Mouse (Mus musculus) midbrain, embryonic 14.5 days (tissue): Measurements from ENCODE around the gene Rpl26. TPM values are rescaled to one million over a fixed set of nuclear protein-coding genes. Genes with fewer than 3 reads are reported as not detected.

ENCODE experiments used
- ATAC-seq: fragments of 200-750 bp; cut with Nextera tagmentation; 2 replicates; pipeline ENCODE4 v1.8.0; 2017; ENCODE audit warnings: moderate number of reproducible peaks, moderate library complexity; ENCODE audit not compliant: low FRiP score, low TSS enrichment
- DNase-seq: peaks from one replicate; pipeline ENCODE4 v3.0.0-alpha.2; 2015
- H3K27ac ChIP-seq: fragments of 300-500 bp; sonication (generic); replicated peaks from 2 replicates; pipeline ENCODE4 v1.5.1; 2014; ENCODE audit warnings: mild to moderate bottlenecking, low read depth, low read length, moderate library complexity
- H3K27me3 ChIP-seq: fragments of 300-500 bp; sonication (generic); 2 replicates; pipeline ENCODE4 v1.6.1; 2014; ENCODE audit warnings: low read length, control low read depth, mixed read lengths; ENCODE audit not compliant: control insufficient read depth, insufficient read depth
- H3K36me3 ChIP-seq: fragments of 300-500 bp; sonication (generic); 2 replicates; pipeline ENCODE4 v1.6.1; 2014; ENCODE audit warnings: low read length, control low read depth; ENCODE audit not compliant: control insufficient read depth, insufficient read depth
- H3K4me1 ChIP-seq: fragments of 300-500 bp; sonication (generic); 2 replicates; pipeline ENCODE4 v1.6.1; 2014; ENCODE audit warnings: mild to moderate bottlenecking, antibody characterized with exemption, low read length, control low read depth; ENCODE audit not compliant: control insufficient read depth, insufficient read depth
- H3K4me2 ChIP-seq: fragments of 300-500 bp; sonication (generic); 2 replicates; pipeline ENCODE4 v1.6.1; 2014; ENCODE audit warnings: mild to moderate bottlenecking, low read length, moderate library complexity
- H3K4me3 ChIP-seq: fragments of 300-500 bp; sonication (generic); replicated peaks from 2 replicates; pipeline ENCODE4 v1.5.1; 2014; ENCODE audit warnings: low read depth, low read length
- H3K9ac ChIP-seq: fragments of 300-500 bp; sonication (generic); replicated peaks from 2 replicates; pipeline ENCODE4 v1.6.1; 2014; ENCODE audit warnings: mild to moderate bottlenecking, low read length, moderate library complexity
- H3K9me3 ChIP-seq: fragments of 300-500 bp; sonication (generic); 2 replicates; pipeline ENCODE4 v1.6.1; 2016; ENCODE audit warnings: low read length, control low read depth, mixed read lengths; ENCODE audit not compliant: control insufficient read depth
- WGBS: fragments of 180-500 bp; shearing (Covaris S2); extraction: QIAGEN DNeasy Blood & Tissue Kit; methylation state at CpG from one replicate; pipeline ENCODE4 v1.1.7; 2014; 5-methylcytosine and 5-hydroxymethylcytosine counted together
- polyA plus RNA-seq: library from polyadenylated mRNA; unstranded; fragments of >200 nt; fragmentation: Nextera tagmentation; extraction: Ambion mirVana; gene quantifications from 2 replicates; pipeline ENCODE4 v1.2.1, GENCODE M21; 2014

The Rpl26 gene
- polyA plus RNA-seq, 1 experiment from 2014 or later: 670 TPM

DNA sequence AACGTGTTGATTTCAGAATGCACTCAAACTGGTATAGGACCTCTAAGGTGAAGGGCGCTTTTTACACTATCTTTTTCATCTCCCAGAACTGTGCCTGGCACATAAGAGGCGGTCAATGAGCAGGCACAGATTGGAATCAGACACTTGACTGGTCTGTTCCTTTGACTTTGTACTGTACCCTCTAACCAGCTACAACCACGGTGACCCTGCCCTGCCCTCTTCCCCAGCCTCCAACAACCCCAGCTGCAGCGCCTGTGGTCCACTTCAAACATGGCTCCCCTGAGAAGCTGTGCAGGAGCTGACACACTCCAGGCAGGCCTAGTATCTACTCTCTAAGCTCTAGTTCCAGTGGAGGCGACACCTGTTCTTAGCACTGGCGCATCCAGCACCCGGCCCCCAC, 41.3 kb downstream of the Rpl26 start:
- Histone ChIP-seq H3K9ac (no peak overlapping the region), H3K4me1 (0 out of 2 replicates have a peak, but pooled peaks cover 8% of the 10 kb centered on the region), H3K9me3 (no peaks in the 10 kb centered on the region), H3K4me3 (no peak overlapping the region), H3K4me2 (no peak overlapping the region), H3K36me3 (0 out of 2 replicates have a peak, but pooled peaks cover 4% of the 10 kb centered on the region), H3K27me3 (no peaks in the 10 kb centered on the region), H3K27ac (no peak overlapping the region)
- ATAC-seq (no peak), DNase-seq (no peak)
- WGBS: 91% methylated on average over 8 of the region's 8 CpGs

DNA sequence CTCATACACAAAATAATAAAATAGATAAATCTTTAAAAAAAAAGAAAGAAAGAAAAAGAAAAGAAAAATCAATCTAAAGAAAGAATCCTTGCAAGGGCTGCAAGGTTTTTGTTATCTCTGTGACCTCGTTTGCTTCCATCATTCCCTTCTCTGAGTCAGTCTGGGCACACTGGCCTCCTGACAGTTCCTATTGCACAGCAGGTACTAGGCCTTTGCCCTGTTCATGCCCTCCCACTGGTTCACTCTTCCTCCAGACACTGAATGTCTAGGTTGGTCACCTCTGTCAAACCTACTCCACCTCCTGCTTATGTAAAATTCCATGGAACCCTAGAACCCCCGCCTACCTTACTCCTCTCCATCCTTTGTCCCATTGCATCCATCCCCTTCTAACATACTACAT, 43.9 kb downstream of the Rpl26 start:
- Histone ChIP-seq H3K36me3 (0 out of 2 replicates have a peak, but pooled peaks cover 4% of the 10 kb centered on the region), H3K4me2 (peak overlapping the region; percentile 51; the same call in 1 of the 2 replicates), H3K4me1 (0 out of 2 replicates have a peak, but pooled peaks cover 7% of the 10 kb centered on the region), H3K9me3 (no peaks in the 10 kb centered on the region), H3K4me3 (no peak overlapping the region), H3K27ac (no peak overlapping the region), H3K9ac (no peak overlapping the region), H3K27me3 (no peaks in the 10 kb centered on the region)
- ATAC-seq (no peak), DNase-seq (no peak)
- 76% methylated on average over 2 of the region's 2 CpGs for WGBS

DNA sequence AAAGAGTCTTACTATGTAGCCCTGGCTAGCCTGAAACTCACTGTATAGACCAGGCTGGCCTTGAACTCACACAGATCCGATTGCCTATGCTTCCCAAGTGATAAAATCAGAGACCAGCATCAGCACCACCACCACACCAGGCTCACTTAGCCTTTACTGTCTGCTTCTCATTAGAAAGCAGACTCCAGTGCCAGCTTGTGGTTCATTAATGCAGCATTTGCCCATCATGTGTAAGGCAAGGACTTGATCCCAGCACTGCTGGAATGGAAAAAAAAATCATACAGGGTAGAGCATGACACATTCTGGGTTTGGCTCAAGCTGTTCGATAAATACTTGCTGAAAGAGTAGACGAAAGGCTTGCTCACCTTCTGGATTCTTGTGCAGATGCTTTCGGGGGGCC, 44.6 kb downstream of the Rpl26 start:
- no peak overlapping the region for H3K9ac ChIP-seq
- no peaks in the 10 kb centered on the region for H3K9me3 ChIP-seq
- no peak overlapping the region for H3K27ac ChIP-seq
- H3K36me3 ChIP-seq: 0 out of 2 replicates have a peak, but pooled peaks cover 4% of the 10 kb centered on the region
- 0 out of 2 replicates have a peak, but pooled peaks cover under 1% of the 10 kb centered on the region for H3K4me1 ChIP-seq
- H3K4me2 ChIP-seq: peak overlapping the region; percentile 51
- 86% methylated on average over 4 of the region's 4 CpGs for WGBS
- DNase-seq (no peak), ATAC-seq (no peak)
- no peak overlapping the region for H3K4me3 ChIP-seq
- no peaks in the 10 kb centered on the region for H3K27me3 ChIP-seq

- DNase-seq (peak; percentile 41), ATAC-seq (peak; percentile 24; the same call in 1 of the 2 replicates)
- H3K27ac ChIP-seq: peak overlapping the region; percentile 83
- peak overlapping the region; percentile 51 for H3K4me2 ChIP-seq
- H3K4me1 ChIP-seq: no peaks in the 10 kb centered on the region
- H3K4me3 ChIP-seq: peak overlapping the region; percentile 38
- H3K9me3 ChIP-seq: no peaks in the 10 kb centered on the region
- no peaks in the 10 kb centered on the region for H3K27me3 ChIP-seq
- H3K36me3 ChIP-seq: 0 out of 2 replicates have a peak, but pooled peaks cover 4% of the 10 kb centered on the region
- H3K9ac ChIP-seq: peak overlapping the region; percentile 51
- 6% methylated on average over 16 of the region's 16 CpGs for WGBS
Observed at GRCm38 (mm10) chr11:68946806-68947440, 45.5 kb downstream of the Rpl26 start.

- Histone ChIP-seq H3K27me3 (no peaks in the 10 kb centered on the region), H3K9me3 (no peaks in the 10 kb centered on the region), H3K4me1 (no peaks in the 10 kb centered on the region), H3K27ac (peak overlapping the region; percentile 86), H3K36me3 (0 out of 2 replicates have a peak, but pooled peaks cover 4% of the 10 kb centered on the region), H3K4me2 (peak overlapping the region; percentile 51), H3K9ac (peak overlapping the region; percentile 55), H3K4me3 (peak overlapping the region; percentile 38)
- 6% methylated on average over 12 of the region's 12 CpGs for WGBS
- peak; percentile 60; the same call in 1 of the 2 replicates for ATAC-seq
- peak; percentile 74 for DNase-seq
Observed at GRCm38 (mm10) chr11:68947542-68947993, 46.2 kb downstream of the Rpl26 start.

DNA sequence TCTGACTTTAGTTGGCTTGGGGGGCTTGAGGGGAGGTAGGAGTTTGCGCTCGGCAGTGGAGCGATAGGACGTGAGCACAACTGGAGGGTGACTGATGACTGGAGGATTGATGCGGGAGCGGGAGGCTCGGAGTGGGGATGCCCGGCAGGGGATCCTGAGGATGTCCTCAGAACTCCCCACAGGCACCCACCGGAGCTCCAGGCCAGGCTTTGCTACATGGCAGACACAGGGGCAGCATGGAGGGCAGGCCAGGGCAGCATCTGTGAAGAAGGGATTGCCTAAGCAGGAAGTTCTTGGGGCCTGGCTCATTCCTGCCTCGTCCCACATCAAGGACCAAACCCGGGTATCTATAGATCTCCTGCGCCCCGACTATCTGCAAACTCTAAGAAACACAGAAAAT, 52.5 kb downstream of the Rpl26 start:
- WGBS: 10% methylated on average over 13 of the region's 13 CpGs
- Histone ChIP-seq H3K27me3 (peaks cover 20% of the 10 kb centered on the region; the same call in 1 of the 2 replicates), H3K4me2 (peak overlapping the region; percentile 52), H3K9ac (no peak overlapping the region; the same call in 1 of the 2 replicates), H3K4me1 (0 out of 2 replicates have a peak, but pooled peaks cover 8% of the 10 kb centered on the region), H3K36me3 (no peaks in the 10 kb centered on the region), H3K27ac (no peak overlapping the region), H3K4me3 (no peak overlapping the region), H3K9me3 (no peaks in the 10 kb centered on the region)
- no peak for DNase-seq
- no peak for ATAC-seq

GRCm38 (mm10) chr11:68954408-68954807, 53.0 kb downstream of the Rpl26 start:
- H3K9me3 ChIP-seq: no peaks in the 10 kb centered on the region
- H3K36me3 ChIP-seq: no peaks in the 10 kb centered on the region
- ATAC-seq (no peak), DNase-seq (peak; percentile 51)
- 0 out of 2 replicates have a peak, but pooled peaks cover 8% of the 10 kb centered on the region for H3K4me1 ChIP-seq
- no peak overlapping the region for H3K27ac ChIP-seq
- WGBS: under 1% methylated on average over 17 of the region's 17 CpGs
- H3K27me3 ChIP-seq: peaks cover 20% of the 10 kb centered on the region; the same call in 1 of the 2 replicates
- peak overlapping the region; percentile 40 for H3K9ac ChIP-seq
- H3K4me2 ChIP-seq: peak overlapping the region; percentile 52
- H3K4me3 ChIP-seq: peak overlapping the region; percentile 24

DNA sequence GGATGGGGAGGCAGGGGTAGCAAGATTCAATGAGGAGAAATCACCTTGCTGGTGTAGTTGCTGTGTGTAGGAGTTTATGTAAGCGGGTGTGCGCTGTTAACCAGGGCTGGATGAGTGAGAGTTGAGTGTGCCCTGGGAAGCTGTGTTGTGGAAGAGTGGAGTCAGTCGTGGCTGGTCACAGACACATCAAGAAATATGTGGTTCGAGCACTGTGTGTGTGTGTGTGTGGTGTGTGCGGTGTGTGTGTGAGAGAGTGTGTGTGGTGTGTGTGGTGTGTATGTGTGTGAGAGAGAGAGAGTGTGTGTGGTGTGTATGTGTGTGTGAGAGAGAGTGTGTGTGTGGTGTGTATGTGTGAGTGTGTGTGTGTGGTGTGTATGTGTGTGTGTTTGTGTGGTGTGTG, 54.1 kb downstream of the Rpl26 start:
- DNase-seq: no peak
- Histone ChIP-seq H3K27me3 (peaks cover 20% of the 10 kb centered on the region; the same call in 1 of the 2 replicates), H3K4me3 (no peak overlapping the region)

More for the DNA sequence above, 54.1 kb downstream of the Rpl26 start:
- peak overlapping the region; percentile 52; the same call in 1 of the 2 replicates for H3K4me2 ChIP-seq
- 65% methylated on average over 5 of the region's 5 CpGs for WGBS
- H3K9me3 ChIP-seq: no peaks in the 10 kb centered on the region
- H3K36me3 ChIP-seq: no peaks in the 10 kb centered on the region
- H3K4me1 ChIP-seq: 0 out of 2 replicates have a peak, but pooled peaks cover 8% of the 10 kb centered on the region
- peak overlapping the region; percentile 40; the same call in 1 of the 2 replicates for H3K9ac ChIP-seq
- H3K27ac ChIP-seq: no peak overlapping the region
- no peak for ATAC-seq
